Mouse (Mus musculus): Measurements from ENCODE around the gene Cux1.

Cux1 gene

GRCm38 (mm10) chr5:136201832-136202231, 365.5 kb downstream of the Cux1 start:
- peak; percentile 43 for DNase-seq (ENCODE audit: low read depth, low spot score)

- DNase-seq (ENCODE audit: low read depth, low spot score): no peak
These were observed 367.8 kb downstream of the Cux1 start for GRCm38 (mm10) chr5:136199526-136199925.

- peak; percentile 93 for DNase-seq (ENCODE audit: low read depth, low spot score)
These were observed 368.6 kb downstream of the Cux1 start, which contains the start of gene Prkrip1 for GRCm38 (mm10) chr5:136198474-136199391. TSS of gene Prkrip1 (minus strand) at chr5:136198963.

Measured in WW6 (cell line).